Mouse (Mus musculus) erythroblast, adult 5-6 weeks (primary cell): ENCODE data around the gene Psmc1. TPM values are rescaled to one million over a fixed set of nuclear protein-coding genes. Genes with fewer than 3 reads are reported as not detected.

ENCODE experiments used
- ATAC-seq: replicated peaks from 2 replicates; pipeline ENCODE4 v1.8.0; 2016; ENCODE audit warnings: moderate number of reproducible peaks, mild to moderate bottlenecking, moderate TSS enrichment, inconsistent platforms; ENCODE audit not compliant: poor library complexity, low FRiP score, severe bottlenecking
- total RNA-seq, 2 experiments: library from RNA; stranded (forward) in 1 of 2; stranded (reverse) in 1 of 2; fragments of 150-400 nt in 1 of 2; fragments of 200-764, 138-1000 nt in 1 of 2; gene quantifications; 2 replicates each; pipeline versions ENCODE4 v1.2.3 to v1.2.4; 2015 to 2017; ENCODE audit warnings: low replicate concordance in 2 of 2

The Psmc1 gene
- total RNA-seq (2015; ENCODE audit: low replicate concordance) (42.6 and 92.4 TPM in 2 replicates), total RNA-seq (2017; ENCODE audit: low replicate concordance) (63.4 and 63.7 TPM in 2 replicates)

GRCm38 (mm10) chr12:100109986-100110696 lies at the start of gene Psmc1:
Gene Psmc1, plus strand, starts transcription at chr12:100110154.
- peak; percentile 94 for ATAC-seq

GRCm38 (mm10) chr12:100061071-100061470 lies 48.9 kb upstream of the Psmc1 start:
- no peak for ATAC-seq

DNA sequence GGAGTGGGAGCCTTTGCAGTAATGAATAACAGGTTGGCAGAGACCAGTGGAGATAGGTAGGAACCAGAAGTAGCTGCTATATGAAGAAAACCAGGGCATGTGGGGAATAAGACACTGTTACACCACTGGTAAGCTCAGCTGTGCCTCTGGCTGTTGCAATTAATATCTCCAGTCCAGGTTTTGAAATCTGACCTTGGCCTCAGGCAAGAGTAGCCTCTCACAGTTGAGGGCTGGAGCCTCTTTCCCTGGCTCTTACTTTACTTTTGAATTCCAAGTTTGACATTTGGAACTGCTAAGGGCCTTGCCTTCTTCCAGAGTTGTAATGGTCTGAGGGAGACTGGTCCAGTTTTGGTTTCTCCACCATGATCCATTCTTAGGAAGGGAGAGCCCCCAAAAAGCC lies 48.1 kb upstream of the Psmc1 start:
- ATAC-seq, result no peak

- no peak for ATAC-seq
These were observed 47.4 kb upstream of the Psmc1 start for GRCm38 (mm10) chr12:100062584-100062983.

- ATAC-seq, result no peak
These were observed 44.8 kb upstream of the Psmc1 start for GRCm38 (mm10) chr12:100065109-100065508.

- no peak for ATAC-seq
These were observed 42.5 kb upstream of the Psmc1 start for GRCm38 (mm10) chr12:100067477-100067876.

- ATAC-seq, result no peak
These were observed 36.7 kb upstream of the Psmc1 start for GRCm38 (mm10) chr12:100073201-100073672.

DNA sequence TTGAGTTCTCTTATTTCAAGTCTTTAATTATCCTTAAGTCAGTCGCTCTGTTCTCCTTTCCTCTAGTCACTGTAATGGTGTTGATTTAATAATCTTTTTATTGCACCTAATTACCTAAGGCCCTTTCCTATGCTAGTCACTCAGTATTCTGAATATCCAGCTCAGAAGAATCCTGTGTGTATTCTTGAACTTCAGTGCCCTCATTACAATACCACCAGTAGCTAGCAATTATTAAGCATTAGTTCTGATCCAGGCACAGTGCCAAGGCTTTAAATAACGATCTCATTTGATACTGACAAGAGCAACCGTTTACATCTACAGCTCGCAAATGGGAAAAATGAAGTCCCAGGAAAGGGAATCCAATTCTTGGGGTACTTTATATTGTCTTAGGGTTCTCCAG lies 34.2 kb upstream of the Psmc1 start:
- no peak for ATAC-seq

DNA sequence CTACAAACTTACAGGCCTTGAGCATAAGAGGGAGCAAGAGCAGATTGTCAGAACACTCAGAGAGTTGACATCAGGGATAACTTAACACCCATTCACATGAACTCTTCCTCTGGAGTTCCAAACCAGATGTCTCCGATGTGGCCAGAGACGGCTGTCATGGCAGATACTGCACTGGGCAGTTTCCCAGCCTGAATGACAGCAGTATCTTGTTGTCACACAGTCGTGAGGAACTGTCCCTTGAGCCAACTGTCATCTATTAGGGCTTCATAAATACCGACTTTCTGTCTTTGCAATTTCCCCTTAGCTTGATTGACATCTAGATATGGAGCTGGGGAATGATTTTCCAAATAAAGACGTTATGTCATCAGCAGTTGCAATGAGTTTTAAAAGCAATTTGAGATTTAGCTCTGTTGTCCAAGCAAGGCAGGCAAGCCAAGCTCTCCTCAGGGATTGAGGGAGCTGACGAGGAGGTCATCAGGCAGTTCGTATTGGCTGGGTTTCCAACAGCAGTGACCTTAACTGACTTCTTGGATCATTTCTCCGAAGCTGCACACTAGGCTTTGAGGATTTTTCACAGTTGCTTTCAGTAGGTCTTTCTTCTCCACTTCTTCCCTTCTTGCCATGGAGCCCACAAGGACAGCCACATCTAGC lies 30.2 kb upstream of the Psmc1 start:
- ATAC-seq, result no peak

- no peak for ATAC-seq
These were observed 21.9 kb upstream of the Psmc1 start for GRCm38 (mm10) chr12:100088026-100088425.

- ATAC-seq, result no peak
These were observed 20.7 kb upstream of the Psmc1 start for GRCm38 (mm10) chr12:100089265-100089664.

GRCm38 (mm10) chr12:100090750-100091149 lies 19.2 kb upstream of the Psmc1 start:
- no peak for ATAC-seq

DNA sequence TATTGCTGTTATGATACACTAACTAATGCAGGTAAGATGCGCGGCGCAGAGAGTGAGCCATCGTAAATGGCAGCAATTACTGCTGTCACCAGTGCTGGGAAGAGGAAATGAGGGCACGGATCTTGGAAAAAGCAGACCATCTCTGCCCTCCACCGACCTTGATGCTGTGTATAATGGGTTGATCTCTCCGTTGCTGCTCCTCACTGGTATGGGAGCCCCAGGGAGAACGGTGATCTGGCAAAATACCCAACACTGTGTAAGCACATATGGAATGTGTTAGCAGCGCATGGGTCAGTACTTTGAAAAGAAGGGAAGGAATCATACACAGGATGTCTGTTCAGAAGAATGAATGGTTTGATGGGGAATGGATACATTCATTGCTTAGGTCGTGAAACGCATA lies 16.9 kb upstream of the Psmc1 start:
- no peak for ATAC-seq

DNA sequence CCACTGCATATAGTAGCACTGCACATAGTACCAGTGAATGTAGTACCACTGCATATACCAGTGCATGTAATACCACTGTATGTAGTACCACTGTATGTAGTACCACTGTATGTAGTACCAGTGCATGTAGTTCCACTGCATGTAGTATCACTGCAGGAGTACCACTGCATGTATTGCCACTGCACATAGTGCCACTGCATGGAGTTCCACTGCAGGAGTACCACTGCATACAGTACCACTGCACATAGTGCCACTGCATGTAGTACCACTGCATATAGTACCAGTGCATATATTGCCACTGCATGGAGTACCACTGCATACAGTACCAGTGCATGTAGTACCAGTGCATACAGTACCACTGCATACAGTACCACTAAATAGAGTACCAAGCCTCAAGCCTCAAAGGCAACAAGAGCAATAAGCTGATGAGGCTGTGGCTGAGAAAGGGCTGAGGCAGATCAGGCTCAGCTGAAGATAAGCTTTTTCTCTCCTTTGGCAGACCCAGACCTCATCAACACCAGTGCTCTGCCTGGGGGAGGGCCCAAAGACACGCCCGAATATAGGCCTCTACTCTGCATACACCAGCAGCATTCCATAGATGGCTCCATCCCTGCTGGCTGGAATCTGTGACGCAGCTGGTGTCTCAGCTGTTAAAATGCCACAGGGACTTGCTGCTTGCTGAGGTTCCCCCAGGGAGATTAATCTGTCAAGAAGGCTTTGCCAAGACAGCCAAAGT lies 9.8 kb upstream of the Psmc1 start:
- ATAC-seq, result no peak

DNA sequence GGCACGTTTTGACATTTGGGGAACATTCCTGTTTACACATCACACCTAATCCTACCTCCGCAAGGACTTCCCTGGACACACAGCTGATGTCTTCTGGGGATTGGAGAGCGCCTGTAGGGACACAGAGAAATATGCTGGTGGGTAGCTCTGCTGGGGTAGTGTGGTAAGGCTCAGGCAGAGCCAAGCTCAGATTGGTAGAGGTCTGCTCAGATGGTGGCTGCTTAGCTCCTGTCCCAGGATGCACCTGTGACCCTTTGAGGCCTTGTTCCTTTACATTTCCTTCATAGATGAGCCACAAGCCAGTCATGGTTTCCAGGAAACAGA lies 9.3 kb upstream of the Psmc1 start:
- ATAC-seq, result no peak

- ATAC-seq, result no peak
These were observed 8.3 kb upstream of the Psmc1 start for GRCm38 (mm10) chr12:100101651-100102050.

DNA sequence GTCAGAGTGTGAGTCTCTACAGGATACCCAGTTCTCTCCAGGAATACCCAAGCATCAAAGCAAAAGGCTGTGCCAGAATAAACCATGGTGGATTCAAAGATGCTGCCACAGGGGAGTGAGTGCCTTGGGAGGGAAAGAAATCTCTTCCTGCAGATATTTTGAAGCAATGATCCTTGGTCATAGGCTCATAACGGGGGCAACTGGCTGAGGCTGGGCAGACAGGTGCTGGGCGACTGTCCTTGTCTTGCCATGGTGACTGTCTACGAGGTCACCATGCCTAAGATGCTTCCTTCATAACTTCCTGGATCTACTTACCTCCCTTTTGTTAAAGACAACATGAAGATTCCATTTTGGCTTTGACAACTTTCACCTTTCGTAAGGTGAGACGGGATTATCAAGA lies 5.4 kb upstream of the Psmc1 start:
- ATAC-seq, result no peak

DNA sequence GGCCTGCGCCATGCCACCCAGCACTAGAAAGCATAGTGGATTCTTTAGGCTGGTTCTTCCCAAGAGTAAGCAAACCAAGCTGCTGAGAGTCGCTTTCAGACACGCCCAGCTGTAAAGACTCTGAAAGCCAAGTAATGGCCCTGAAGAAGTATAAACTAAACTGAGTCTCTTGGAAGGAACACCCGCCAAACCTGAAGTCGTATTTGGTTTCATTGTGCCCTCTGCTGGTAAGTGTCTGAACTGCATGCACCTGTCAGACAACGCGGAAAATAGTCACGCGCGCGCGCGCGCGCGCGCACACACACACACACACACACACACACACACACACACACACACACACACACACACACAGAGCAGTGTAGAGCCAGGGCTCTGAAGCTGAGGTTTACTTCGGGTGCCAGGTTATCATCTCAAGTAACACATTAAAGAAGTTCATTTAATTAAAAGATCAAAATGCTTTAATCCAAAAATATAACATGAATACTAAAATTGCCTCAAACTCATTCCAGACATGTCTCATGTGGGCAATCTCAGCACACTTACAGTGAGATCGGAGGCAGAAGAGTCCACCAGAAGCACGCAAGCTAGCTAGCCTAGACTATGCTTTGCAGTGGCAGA lies 3.6 kb upstream of the Psmc1 start:
- no peak for ATAC-seq

- no peak for ATAC-seq
These were observed 2.5 kb upstream of the Psmc1 start for GRCm38 (mm10) chr12:100107436-100107835.

GRCm38 (mm10) chr12:100115982-100116381 lies 6.0 kb downstream of the Psmc1 start:
- ATAC-seq, result no peak
